Mouse (Mus musculus) Patski (cell line): ENCODE measurements around the gene Tax1bp3. TPM values are rescaled to one million over a fixed set of nuclear protein-coding genes. Genes with fewer than 3 reads are reported as not detected.

ENCODE experiments used
- ATAC-seq: fragments of 100-300 bp; one replicate; pipeline ENCODE4 v1.8.0; 2021
- CTCF ChIA-PET: fragments of 350-600 bp; sonication (Branson Sonifier 250); formaldehyde crosslinking; loops from one replicate; lab custom pipeline; 2022; ENCODE audit warnings: inconsistent platforms; lab: Charles Lee
- POLR2A ChIA-PET: fragments of 350-600 bp; sonication (Branson Sonifier 250); formaldehyde crosslinking; loops from one replicate; lab custom pipeline; 2022; ENCODE audit warnings: antibody characterized with exemption, inconsistent platforms; lab: Charles Lee
- DNase-seq: peaks from one replicate; pipeline ENCODE4 v3.0.0-alpha.2; 2011; ENCODE audit warnings: low read depth, low spot score
- H3K27me3 ChIP-seq: fragments of 371-371 bp; one replicate; pipeline ENCODE4 v1.5.1; 2021
- CTCF ChIP-seq: fragments of 100-300 bp; IDR thresholded peaks from one replicate; pipeline ENCODE4 v1.5.1; 2021
- in situ Hi-C: fragments of 300-500 bp; cut with MboI; formaldehyde crosslinking; loops from 3 replicates; pipeline ENCODE4 v1.11.1; 2018; ENCODE audit warnings: low pct_unique_long_range_greater_than_20kb, mixed read lengths
- polyA plus RNA-seq: library from polyadenylated mRNA; unstranded; gene quantifications from one replicate; pipeline ENCODE4 v1.2.3, GENCODE M21; 2021

Tax1bp3 gene
- polyA plus RNA-seq, 1 experiment from 2014 or later, result 157 TPM

DNA sequence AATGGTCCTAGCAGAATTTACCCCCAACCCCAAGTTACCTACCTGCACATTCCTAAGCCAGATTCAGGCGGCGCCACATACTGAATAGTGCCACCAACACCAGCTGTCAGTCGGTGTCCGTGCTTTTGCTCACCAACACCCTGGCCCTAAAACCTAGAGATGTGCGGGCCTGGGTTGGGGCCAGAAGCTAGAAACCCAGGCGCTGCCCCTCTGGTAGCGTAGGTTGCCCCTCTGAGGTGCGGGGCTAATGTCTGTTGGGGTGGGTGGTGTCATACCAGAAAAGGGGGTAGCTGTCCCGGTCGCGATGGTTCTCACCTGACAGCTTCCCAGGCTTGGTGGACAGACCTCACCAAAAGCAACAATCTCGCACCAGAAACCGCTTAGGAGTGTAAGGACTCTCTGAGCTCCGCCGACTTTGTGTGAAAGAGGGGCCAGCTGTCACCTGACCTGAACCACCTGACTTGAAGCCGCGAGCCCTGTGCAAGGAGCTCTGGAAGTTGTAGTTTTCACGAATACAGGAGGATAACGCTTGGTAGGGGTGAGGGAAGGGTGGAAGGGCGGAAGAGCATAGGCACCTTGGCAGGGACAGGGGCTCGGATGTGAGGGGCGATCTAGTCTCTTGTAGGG is 21.8 kb downstream of the Tax1bp3 start, which contains the start of gene Ctns:
TSS of gene Ctns (minus strand) at position 440 of the 627 bp plus-strand sequence.
- DNase-seq (peak; percentile 77), ATAC-seq (peak; percentile 97)
- no peak for TF ChIP-seq CTCF
- POLR2A ChIA-PET, result interaction anchor here (0.7 to 1.4 kb wide), 5 partner anchors 12 to 25 kb away, joined by 3 to 7 read pairs (median 3); no protein-coding TSS in a partner anchor
- no peaks in the 10 kb centered on the region for H3K27me3 ChIP-seq
- in situ Hi-C loops, result no loop called here
- CTCF ChIA-PET, result interaction anchor here (1.3 to 1.5 kb wide), 4 partner anchors 8 to 25 kb away, joined by 4 to 5 read pairs (median 4); no protein-coding TSS in a partner anchor

DNA sequence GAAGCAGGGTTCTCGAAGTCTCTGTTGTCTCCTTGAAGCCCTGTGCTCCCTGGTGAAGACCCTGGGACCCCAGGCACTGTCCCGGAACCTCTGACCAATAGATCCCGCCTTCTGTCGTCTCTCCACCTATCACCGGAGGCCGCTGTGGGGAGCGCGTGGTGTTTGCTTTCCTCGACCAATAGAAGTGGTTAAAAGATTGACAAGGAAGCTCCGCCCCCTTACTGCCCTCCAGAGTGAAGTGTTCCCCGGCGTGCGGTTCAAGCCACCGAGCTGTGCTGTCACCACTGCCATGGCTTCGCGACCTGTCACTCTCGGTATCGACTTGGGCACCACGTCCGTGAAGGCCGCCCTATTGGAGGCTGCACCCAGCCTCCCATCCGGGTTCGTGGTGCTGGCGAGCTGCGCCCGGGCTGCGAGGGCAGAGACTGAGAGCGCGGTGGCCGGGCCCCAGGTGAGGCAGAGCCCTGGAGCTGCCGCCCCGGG is 22.4 kb downstream of the Tax1bp3 start, which contains the start of gene Shpk:
TSS of gene Shpk (plus strand) at position 231 of the 483 bp plus-strand sequence.
- DNase-seq, result peak; percentile 72
- ATAC-seq, result peak; percentile 98
- H3K27me3 ChIP-seq, result no peaks in the 10 kb centered on the region
- TF ChIP-seq CTCF, result no peak
- in situ Hi-C loops, result no loop called here
- CTCF ChIA-PET, result interaction anchor here (1.3 to 1.5 kb wide), 3 partner anchors 9 to 26 kb away, joined by 4 to 5 read pairs (median 5); no protein-coding TSS in a partner anchor
- POLR2A ChIA-PET, result interaction anchor here (0.7 to 1.4 kb wide), 4 partner anchors 12 to 54 kb away, joined by 3 to 7 read pairs (median 3); no protein-coding TSS in a partner anchor

DNA sequence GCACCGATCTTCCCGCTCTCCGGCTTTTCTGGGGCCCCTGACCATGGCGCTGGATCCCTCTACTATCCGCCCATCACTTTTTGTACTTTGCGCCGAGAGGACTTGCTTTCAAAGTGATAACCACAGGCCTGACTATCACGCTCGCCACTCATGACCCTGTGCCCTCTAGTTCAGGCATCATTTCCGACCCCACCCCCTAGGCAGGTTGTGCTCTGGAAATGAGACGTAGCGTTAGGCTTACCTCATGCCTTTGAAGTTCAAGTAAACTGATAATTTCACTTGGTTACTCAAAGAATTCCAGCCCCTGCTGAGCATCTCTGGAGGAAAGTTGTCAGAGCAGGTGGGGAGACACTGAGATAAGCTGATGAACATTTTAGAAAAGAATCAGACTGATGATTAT is 23.0 kb downstream of the Tax1bp3 start:
- in situ Hi-C loops, result no loop called here
- H3K27me3 ChIP-seq, result no peaks in the 10 kb centered on the region
- DNase-seq (no peak), ATAC-seq (no peak)
- TF ChIP-seq CTCF, result no peak
- CTCF ChIA-PET, result interaction anchor here (1.4 to 1.5 kb wide), 2 partner anchors 10 to 22 kb away, joined by 5 read pairs; no protein-coding TSS in a partner anchor
- POLR2A ChIA-PET, result interaction anchor here (0.7 to 1.4 kb wide), 3 partner anchors 22 to 55 kb away, joined by 3 read pairs; no protein-coding TSS in a partner anchor

DNA sequence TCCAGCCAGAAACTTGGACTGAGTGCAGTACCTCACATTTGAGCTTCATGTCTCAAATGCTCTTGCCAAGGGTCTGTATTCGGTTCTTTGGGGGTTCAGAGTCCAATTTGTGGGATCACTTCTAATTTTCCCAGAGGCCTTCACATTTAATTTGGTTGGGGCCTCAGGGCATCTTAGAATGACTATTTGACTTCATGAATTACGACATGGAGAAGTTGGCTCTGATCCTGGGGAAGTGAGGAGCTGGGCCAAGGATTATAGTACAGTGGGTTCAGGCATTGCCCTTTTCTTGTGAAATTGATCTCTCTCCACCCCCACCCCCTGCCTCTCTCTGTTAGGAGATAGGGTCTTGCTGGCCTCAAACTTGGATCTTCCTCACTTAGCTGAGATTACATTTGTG is 24.1 kb downstream of the Tax1bp3 start:
- CTCF ChIA-PET, result interaction anchor here (1.3 kb wide), 2 partner anchors 11 to 21 kb away, joined by 3 to 6 read pairs; no protein-coding TSS in a partner anchor
- no peak for DNase-seq

DNA sequence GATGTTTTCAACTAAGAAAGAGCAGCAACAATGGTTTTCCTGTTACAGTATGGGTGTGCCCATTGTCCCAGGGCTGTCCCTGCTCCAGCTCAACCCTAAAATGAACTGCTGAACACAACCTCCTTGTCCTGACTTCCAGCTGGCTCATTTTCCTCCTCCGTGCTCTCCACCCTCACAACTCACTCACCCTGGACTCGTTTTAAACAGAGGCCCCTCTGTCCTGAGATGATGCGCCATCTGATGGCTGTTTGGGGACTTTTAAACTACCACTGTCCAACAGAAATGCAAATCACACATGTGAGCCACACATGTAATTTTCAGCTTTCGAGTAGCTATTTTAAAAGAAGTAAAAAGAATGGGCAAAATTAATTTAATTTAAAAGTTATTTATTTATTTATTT is 24.7 kb downstream of the Tax1bp3 start:
- in situ Hi-C loops, result no loop called here
- POLR2A ChIA-PET, result interaction anchor here (1.1 kb wide), 1 partner anchor 9 kb away, joined by 3 read pairs; no protein-coding TSS in a partner anchor
- no peak for DNase-seq

More for the DNA sequence above, 24.1 kb downstream of the Tax1bp3 start:
- ATAC-seq, result no peak
- no peak for TF ChIP-seq CTCF
- in situ Hi-C loops, result no loop called here
- POLR2A ChIA-PET, result interaction anchor here (1.1 kb wide), 1 partner anchor 10 kb away, joined by 3 read pairs; no protein-coding TSS in a partner anchor
- H3K27me3 ChIP-seq, result no peaks in the 10 kb centered on the region

DNA sequence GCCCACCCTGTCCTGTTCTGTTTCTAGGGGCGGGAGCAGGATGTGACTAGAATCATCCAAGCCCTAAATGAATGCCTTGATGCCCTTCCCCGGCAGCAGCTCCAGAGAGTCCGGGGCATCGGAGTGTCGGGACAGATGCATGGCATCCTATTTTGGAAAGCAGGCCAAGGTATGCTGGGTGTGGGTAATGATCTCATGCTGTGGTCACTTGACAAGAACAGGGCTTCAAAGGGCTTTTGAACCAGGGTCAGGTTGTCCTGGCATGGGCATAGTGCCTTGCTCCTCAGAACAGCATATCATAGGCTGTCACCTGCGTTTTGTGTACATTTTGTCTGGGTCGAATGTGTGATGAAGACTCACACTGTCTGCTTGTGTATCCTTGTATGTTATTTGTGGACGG is 27.0 kb downstream of the Tax1bp3 start:
- DNase-seq (no peak), ATAC-seq (no peak)
- no peak for TF ChIP-seq CTCF
- in situ Hi-C loops, result no loop called here
- H3K27me3 ChIP-seq, result no peaks in the 10 kb centered on the region
- ChIA-PET POLR2A (no interaction called here), CTCF (no interaction called here)

More for the DNA sequence above, 24.7 kb downstream of the Tax1bp3 start:
- no peak for ATAC-seq
- no peaks in the 10 kb centered on the region for H3K27me3 ChIP-seq
- CTCF ChIA-PET, result interaction anchor here (1.3 to 1.7 kb wide), 3 partner anchors 12 to 23 kb away, joined by 3 to 6 read pairs (median 4); no protein-coding TSS in a partner anchor
- TF ChIP-seq CTCF, result no peak

DNA sequence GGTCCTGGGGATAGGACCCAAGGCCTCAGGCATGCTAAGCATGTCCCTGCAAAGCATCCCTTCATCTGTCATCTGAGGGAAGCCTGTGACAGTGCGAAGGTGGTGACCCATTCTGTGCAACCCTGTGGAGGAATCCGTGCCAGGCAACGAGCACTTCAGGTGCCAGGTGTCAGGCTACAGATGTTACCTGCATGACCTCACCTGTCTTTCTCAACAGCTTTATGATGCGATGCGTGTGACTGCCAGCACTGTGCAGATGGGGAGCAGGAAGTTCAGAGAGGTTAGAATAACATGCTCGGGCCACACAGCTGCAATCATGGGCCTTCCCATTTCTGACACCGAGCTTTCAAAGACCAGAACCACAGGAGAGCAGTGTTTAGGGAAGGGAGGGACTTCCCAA is 28.3 kb downstream of the Tax1bp3 start:
- CTCF ChIA-PET, result no interaction called here
- TF ChIP-seq CTCF, result no peak

DNA sequence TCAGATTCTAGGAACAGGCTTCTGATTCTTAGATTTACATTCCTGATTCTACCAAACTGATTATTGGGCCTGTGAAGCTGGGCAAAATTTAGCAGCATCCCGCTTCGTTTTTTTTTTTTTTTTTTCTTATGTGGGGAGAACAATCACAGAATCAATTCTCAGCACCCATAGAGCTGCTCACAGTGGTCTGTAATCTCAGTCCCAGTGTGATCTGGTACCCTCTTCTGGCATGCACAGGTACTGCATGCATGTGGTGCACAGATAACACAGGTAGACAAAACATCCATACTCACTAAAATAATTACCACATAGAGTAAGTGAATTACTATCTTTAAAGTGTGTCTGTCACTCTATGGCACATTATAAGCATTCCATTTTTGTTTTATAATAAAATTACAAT is 30.7 kb downstream of the Tax1bp3 start:
- in situ Hi-C loops, result no loop called here
- H3K27me3 ChIP-seq, result no peaks in the 10 kb centered on the region
- ChIA-PET POLR2A (interaction anchor here (0.6 kb wide), 1 partner anchor 90 kb away, joined by 4 read pairs; no protein-coding TSS in a partner anchor), CTCF (interaction anchor here (0.8 to 2.0 kb wide), 2 partner anchors 20 to 28 kb away, joined by 3 to 5 read pairs; no protein-coding TSS in a partner anchor)
- TF ChIP-seq CTCF, result no peak
- ATAC-seq (no peak), DNase-seq (no peak)

More for the DNA sequence above, 28.3 kb downstream of the Tax1bp3 start:
- ATAC-seq (no peak), DNase-seq (no peak)
- H3K27me3 ChIP-seq, result no peaks in the 10 kb centered on the region
- POLR2A ChIA-PET, result no interaction called here
- in situ Hi-C loops, result no loop called here

DNA sequence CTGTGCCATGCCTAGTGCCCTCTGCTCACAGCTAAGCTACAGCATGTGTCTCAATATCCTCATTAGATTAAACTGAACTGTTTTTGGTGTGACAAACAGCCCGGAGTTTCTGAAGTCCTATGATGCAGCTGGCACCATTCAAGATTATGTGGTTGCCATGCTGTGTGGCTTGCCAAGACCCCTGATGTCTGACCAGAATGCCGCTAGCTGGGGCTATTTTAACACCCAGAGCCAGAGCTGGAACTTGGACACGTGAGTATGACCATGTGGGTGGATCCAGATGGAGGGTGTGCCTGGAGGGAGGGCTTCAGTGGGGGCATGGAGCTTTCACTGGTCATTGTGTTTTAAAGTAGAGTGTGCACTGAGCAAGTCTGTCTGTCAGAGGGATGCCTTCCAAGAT is 37.1 kb downstream of the Tax1bp3 start:
- POLR2A ChIA-PET, result no interaction called here
- in situ Hi-C loops, result no loop called here

DNA sequence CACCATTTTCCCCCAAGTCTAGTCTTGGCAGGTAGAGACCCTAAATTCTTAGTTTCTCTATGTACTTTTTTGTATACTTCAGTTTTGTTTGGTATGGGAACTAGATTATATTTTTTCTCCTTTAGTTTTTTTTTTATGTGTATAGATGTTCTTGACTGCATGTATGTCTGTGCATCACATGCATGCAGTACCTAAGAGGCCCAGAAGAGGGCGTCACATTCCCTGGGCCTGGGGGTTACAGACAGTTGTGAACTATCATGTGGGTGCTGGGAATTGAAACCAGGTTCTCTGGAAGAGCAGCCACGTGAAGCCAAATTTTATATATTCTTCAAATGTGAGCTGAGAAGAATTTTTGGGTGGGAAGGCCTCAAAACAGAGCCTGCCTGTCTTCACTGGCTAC is 42.8 kb downstream of the Tax1bp3 start:
- ChIA-PET POLR2A (interaction anchor here (1.0 kb wide), 1 partner anchor 21 kb away, joined by 3 read pairs; no protein-coding TSS in a partner anchor), CTCF (interaction anchor here (0.9 to 1.5 kb wide), 2 partner anchors 9 to 81 kb away, joined by 3 to 4 read pairs; partner anchors contain the start of gene Haspin)
- TF ChIP-seq CTCF, result peak; percentile 42
- DNase-seq (no peak), ATAC-seq (no peak)
- in situ Hi-C loops, result no loop called here
- no peaks in the 10 kb centered on the region for H3K27me3 ChIP-seq

More for the DNA sequence above, 37.1 kb downstream of the Tax1bp3 start:
- ATAC-seq (no peak), DNase-seq (no peak)
- TF ChIP-seq CTCF, result no peak
- H3K27me3 ChIP-seq, result no peaks in the 10 kb centered on the region
- CTCF ChIA-PET, result no interaction called here
